Mouse (Mus musculus) embryonic facial prominence, embryonic 13.5 days (tissue): Measurements from ENCODE around the gene Rnf138rt1. TPM values are rescaled to one million over a fixed set of nuclear protein-coding genes. Genes with fewer than 3 reads are reported as not detected.

Experiments
- polyA plus RNA-seq: library from polyadenylated mRNA; unstranded; fragments of >200 nt; fragmentation: Nextera tagmentation; extraction: Ambion mirVana; gene quantifications from 2 replicates; pipeline ENCODE4 v1.2.1, GENCODE M21; 2015

Gene Rnf138rt1
- polyA plus RNA-seq, 1 experiment from 2014 or later, result 0.35 TPM

Other genes with a start within 250 kb of the Rnf138rt1 start
- gene Grpr, start 211.7 kb downstream of the Rnf138rt1 start, polyA plus RNA-seq, result 0.47 and 0.62 TPM in 2 replicates
- 21.7 and 22.7 TPM in 2 replicates for gene Ap1s2, start 147.7 kb upstream of the Rnf138rt1 start, polyA plus RNA-seq
- gene Zrsr2, start 197.3 kb upstream of the Rnf138rt1 start, polyA plus RNA-seq, result 77.7 and 80.8 TPM in 2 replicates